Mouse (Mus musculus) neural tube, embryonic 13.5 days (tissue): ENCODE measurements around the gene Tnk2. TPM values are rescaled to one million over a fixed set of nuclear protein-coding genes. Genes with fewer than 3 reads are reported as not detected.

ENCODE experiments used
- ATAC-seq: fragments of 200-750 bp; cut with Nextera tagmentation; 2 replicates; pipeline ENCODE4 v1.8.0; 2017; ENCODE audit warnings: low read depth, mild to moderate bottlenecking, moderate TSS enrichment, moderate library complexity
- H3K27ac ChIP-seq: fragments of 300-500 bp; sonication (generic); replicated peaks from 2 replicates; pipeline ENCODE4 v1.5.1; 2015; ENCODE audit warnings: moderate library complexity, mild to moderate bottlenecking, inconsistent platforms
- H3K27me3 ChIP-seq: fragments of 300-500 bp; sonication (generic); 2 replicates; pipeline ENCODE4 v1.6.1; 2015; ENCODE audit warnings: mild to moderate bottlenecking, inconsistent platforms
- H3K36me3 ChIP-seq: fragments of 300-500 bp; sonication (generic); 2 replicates; pipeline ENCODE4 v1.6.1; 2015; ENCODE audit warnings: mild to moderate bottlenecking, inconsistent platforms
- H3K4me1 ChIP-seq: fragments of 300-500 bp; sonication (generic); replicated peaks from 2 replicates; pipeline ENCODE4 v1.6.1; 2015; ENCODE audit warnings: inconsistent platforms
- H3K4me2 ChIP-seq: fragments of 300-500 bp; sonication (generic); 2 replicates; pipeline ENCODE4 v1.6.1; 2015; ENCODE audit warnings: inconsistent platforms, mild to moderate bottlenecking, moderate library complexity
- H3K4me3 ChIP-seq: fragments of 300-500 bp; sonication (generic); 2 replicates; pipeline ENCODE4 v1.5.1; 2015; ENCODE audit warnings: mild to moderate bottlenecking, inconsistent platforms
- H3K9ac ChIP-seq: fragments of 300-500 bp; sonication (generic); 2 replicates; pipeline ENCODE4 v1.6.1; 2015; ENCODE audit warnings: moderate library complexity, mild to moderate bottlenecking, inconsistent platforms
- H3K9me3 ChIP-seq: fragments of 300-500 bp; sonication (generic); 2 replicates; pipeline ENCODE4 v1.6.1; 2016; ENCODE audit warnings: inconsistent platforms
- WGBS: fragments of 180-500 bp; shearing (Covaris S2); methylation state at CpG from one replicate; pipeline ENCODE4 v1.1.7; 2015; 5-methylcytosine and 5-hydroxymethylcytosine counted together
- polyA plus RNA-seq: library from polyadenylated mRNA; unstranded; fragments of >200 nt; fragmentation: Nextera tagmentation; extraction: Ambion mirVana; gene quantifications from 2 replicates; pipeline ENCODE4 v1.2.1, GENCODE M21; 2015

Gene Tnk2
- polyA plus RNA-seq, 1 experiment from 2014 or later: 21.4 TPM

- H3K36me3 ChIP-seq: peaks cover 20% of the 10 kb centered on the region
- no peak overlapping the region for H3K27ac ChIP-seq
- H3K9me3 ChIP-seq: no peaks in the 10 kb centered on the region
- H3K4me1 ChIP-seq: peaks cover 26% of the 10 kb centered on the region
- 79% methylated on average over 5 of the region's 5 CpGs for WGBS
- H3K4me3 ChIP-seq: peak overlapping the region; percentile 77
- no peak for ATAC-seq
- H3K4me2 ChIP-seq: peak overlapping the region; percentile 78
- no peaks in the 10 kb centered on the region for H3K27me3 ChIP-seq
- H3K9ac ChIP-seq: peak overlapping the region; percentile 83
Measured at GRCm38 (mm10) chr16:32610460-32611255, 33.0 kb upstream of the Tnk2 start.

- WGBS: 85% methylated on average over 1 of the region's 1 CpGs
- Histone ChIP-seq H3K9me3 (no peaks in the 10 kb centered on the region), H3K27me3 (no peaks in the 10 kb centered on the region), H3K4me1 (peaks cover 26% of the 10 kb centered on the region), H3K9ac (no peak overlapping the region), H3K36me3 (peaks cover 33% of the 10 kb centered on the region), H3K27ac (no peak overlapping the region), H3K4me2 (no peak overlapping the region), H3K4me3 (no peak overlapping the region)
- no peak for ATAC-seq
Measured at GRCm38 (mm10) chr16:32612052-32612451, 31.6 kb upstream of the Tnk2 start.

- Histone ChIP-seq H3K4me1 (peaks cover 19% of the 10 kb centered on the region), H3K27me3 (no peaks in the 10 kb centered on the region), H3K36me3 (peaks cover 42% of the 10 kb centered on the region), H3K9me3 (no peaks in the 10 kb centered on the region), H3K4me2 (no peak overlapping the region), H3K4me3 (no peak overlapping the region), H3K27ac (no peak overlapping the region), H3K9ac (no peak overlapping the region)
- no peak for ATAC-seq
- WGBS: 87% methylated on average over 3 of the region's 3 CpGs
Measured at GRCm38 (mm10) chr16:32613269-32613834, 30.3 kb upstream of the Tnk2 start.

GRCm38 (mm10) chr16:32614047-32614446, 29.6 kb upstream of the Tnk2 start:
- Histone ChIP-seq H3K4me2 (no peak overlapping the region), H3K9me3 (no peaks in the 10 kb centered on the region), H3K4me3 (no peak overlapping the region), H3K27ac (no peak overlapping the region), H3K36me3 (peaks cover 48% of the 10 kb centered on the region), H3K27me3 (no peaks in the 10 kb centered on the region), H3K4me1 (peaks cover 18% of the 10 kb centered on the region), H3K9ac (no peak overlapping the region)
- no peak for ATAC-seq
- 61% methylated on average over 4 of the region's 4 CpGs for WGBS

GRCm38 (mm10) chr16:32618946-32619345, 24.7 kb upstream of the Tnk2 start:
- H3K4me2 ChIP-seq: no peak overlapping the region
- no peak for ATAC-seq

GRCm38 (mm10) chr16:32628140-32628539, 15.5 kb upstream of the Tnk2 start:
- Histone ChIP-seq H3K27me3 (no peaks in the 10 kb centered on the region), H3K9me3 (no peaks in the 10 kb centered on the region), H3K36me3 (peaks cover 91% of the 10 kb centered on the region), H3K27ac (no peak overlapping the region), H3K9ac (no peak overlapping the region), H3K4me1 (no peaks in the 10 kb centered on the region), H3K4me2 (no peak overlapping the region), H3K4me3 (no peak overlapping the region)
- no peak for ATAC-seq
- 95% methylated on average over 8 of the region's 8 CpGs for WGBS

More at GRCm38 (mm10) chr16:32618946-32619345, 24.7 kb upstream of the Tnk2 start:
- Histone ChIP-seq H3K4me3 (no peak overlapping the region), H3K36me3 (peaks cover 85% of the 10 kb centered on the region), H3K9ac (no peak overlapping the region), H3K27ac (no peak overlapping the region), H3K4me1 (no peaks in the 10 kb centered on the region), H3K9me3 (no peaks in the 10 kb centered on the region), H3K27me3 (no peaks in the 10 kb centered on the region)
- 98% methylated on average over 1 of the region's 1 CpGs for WGBS

GRCm38 (mm10) chr16:32632328-32632824, 11.3 kb upstream of the Tnk2 start:
- Histone ChIP-seq H3K9me3 (no peaks in the 10 kb centered on the region), H3K27me3 (no peaks in the 10 kb centered on the region), H3K9ac (no peak overlapping the region), H3K4me1 (no peaks in the 10 kb centered on the region), H3K4me3 (no peak overlapping the region), H3K4me2 (no peak overlapping the region), H3K27ac (no peak overlapping the region), H3K36me3 (peaks cover 52% of the 10 kb centered on the region)
- WGBS: 88% methylated on average over 4 of the region's 4 CpGs
- ATAC-seq: no peak

GRCm38 (mm10) chr16:32633486-32634012, 10.1 kb upstream of the Tnk2 start:
- Histone ChIP-seq H3K27me3 (no peaks in the 10 kb centered on the region), H3K4me3 (no peak overlapping the region), H3K4me2 (no peak overlapping the region), H3K36me3 (peaks cover 42% of the 10 kb centered on the region), H3K9ac (no peak overlapping the region), H3K9me3 (no peaks in the 10 kb centered on the region), H3K27ac (no peak overlapping the region), H3K4me1 (0 out of 2 replicates have a peak, but pooled peaks cover under 1% of the 10 kb centered on the region)
- ATAC-seq: no peak
- WGBS: 89% methylated on average over 4 of the region's 4 CpGs

- ATAC-seq: no peak
- WGBS: 75% methylated on average over 5 of the region's 5 CpGs
Measured at GRCm38 (mm10) chr16:32634183-32634582, 9.5 kb upstream of the Tnk2 start.

GRCm38 (mm10) chr16:32635314-32635713, 8.4 kb upstream of the Tnk2 start:
- ATAC-seq: peak; percentile 72
- Histone ChIP-seq H3K4me3 (no peak overlapping the region), H3K9me3 (no peaks in the 10 kb centered on the region), H3K27me3 (no peaks in the 10 kb centered on the region), H3K27ac (no peak overlapping the region), H3K9ac (no peak overlapping the region), H3K4me1 (0 out of 2 replicates have a peak, but pooled peaks cover 3% of the 10 kb centered on the region), H3K4me2 (no peak overlapping the region), H3K36me3 (peaks cover 24% of the 10 kb centered on the region)
- 70% methylated on average over 3 of the region's 3 CpGs for WGBS

More at GRCm38 (mm10) chr16:32634183-32634582, 9.5 kb upstream of the Tnk2 start:
- Histone ChIP-seq H3K27me3 (no peaks in the 10 kb centered on the region), H3K27ac (no peak overlapping the region), H3K4me2 (no peak overlapping the region), H3K36me3 (peaks cover 36% of the 10 kb centered on the region), H3K9me3 (no peaks in the 10 kb centered on the region), H3K4me1 (0 out of 2 replicates have a peak, but pooled peaks cover 3% of the 10 kb centered on the region), H3K4me3 (no peak overlapping the region), H3K9ac (no peak overlapping the region)

- Histone ChIP-seq H3K36me3 (peaks cover 16% of the 10 kb centered on the region), H3K4me3 (no peak overlapping the region), H3K27me3 (no peaks in the 10 kb centered on the region), H3K27ac (no peak overlapping the region), H3K4me1 (0 out of 2 replicates have a peak, but pooled peaks cover 3% of the 10 kb centered on the region), H3K9ac (no peak overlapping the region), H3K4me2 (no peak overlapping the region), H3K9me3 (no peaks in the 10 kb centered on the region)
- no peak for ATAC-seq
- 87% methylated on average over 3 of the region's 3 CpGs for WGBS
Measured at GRCm38 (mm10) chr16:32636331-32636730, 7.3 kb upstream of the Tnk2 start.

GRCm38 (mm10) chr16:32636871-32637521, 6.7 kb upstream of the Tnk2 start:
- ATAC-seq: no peak
- Histone ChIP-seq H3K4me3 (no peak overlapping the region), H3K27me3 (no peaks in the 10 kb centered on the region), H3K9me3 (no peaks in the 10 kb centered on the region), H3K4me2 (no peak overlapping the region), H3K4me1 (peaks cover 9% of the 10 kb centered on the region; the same call in 1 of the 2 replicates), H3K27ac (no peak overlapping the region), H3K36me3 (peaks cover 10% of the 10 kb centered on the region), H3K9ac (no peak overlapping the region)
- WGBS: 27% methylated on average over 6 of the region's 6 CpGs
